In genomic region chrX:159072647-159073046, GRCm38 (mm10) we compare ENCODE assay signal across 19 mouse cellular contexts.
A peak's percentile ranks its signal among the peaks of the same experiment; 100 is the strongest.
DNase-seq lines count a peak whose midpoint lies in the region; ATAC-seq lines count a peak whose summit lies in the region.
"Had no signal": no experiment of that assay in that cellular context is flagged by ENCODE, and none has a peak within 500 bp of the region (broad histone marks: within the 10 kb centered on the region; RNA-seq: fewer than 3 reads in every experiment).

No protein-coding gene starts in this region.

- H3K9ac ChIP-seq in forebrain, embryonic 16.5 days (replicated peaks; ENCODE audit: low read depth, low read length): no peak overlapping the region
- H3K9ac ChIP-seq in forebrain, embryonic 13.5 days: no peak overlapping the region
- no peak overlapping the region for H3K9ac ChIP-seq in heart, embryonic 16.5 days (ENCODE audit: low read length)
- H3K9ac ChIP-seq in heart, embryonic 11.5 days (ENCODE audit: low read depth, low read length): no peak overlapping the region
- H3K9ac ChIP-seq: embryonic facial prominence, embryonic 13.5 days; heart, embryonic 12.5 days; hindbrain, embryonic 12.5 days; intestine, embryonic 15.5 days had no signal

- 35% methylated on average over 3 of the region's 3 CpGs for WGBS in forebrain, embryonic 16.5 days
- WGBS in forebrain, embryonic 13.5 days: 60% methylated on average over 3 of the region's 3 CpGs
- 39% methylated on average over 3 of the region's 3 CpGs for WGBS in heart, embryonic 16.5 days
- 61% methylated on average over 3 of the region's 3 CpGs for WGBS in heart, embryonic 11.5 days (ENCODE audit: insufficient replicate concordance)

- no peaks in the 10 kb centered on the region for H3K4me1 ChIP-seq in forebrain, embryonic 16.5 days (replicated peaks; ENCODE audit: control insufficient read depth, insufficient read depth, low read length)
- no peaks in the 10 kb centered on the region for H3K4me1 ChIP-seq in forebrain, embryonic 13.5 days
- peaks cover 5% of the 10 kb centered on the region for H3K4me1 ChIP-seq in heart, embryonic 16.5 days (ENCODE audit: control insufficient read depth, insufficient read depth, low read length)
- no peaks in the 10 kb centered on the region for H3K4me1 ChIP-seq in heart, embryonic 11.5 days (ENCODE audit: control insufficient read depth, insufficient read depth, low read length)
- H3K4me1 ChIP-seq: embryonic facial prominence, embryonic 13.5 days; heart, embryonic 12.5 days; hindbrain, embryonic 12.5 days; intestine, embryonic 15.5 days had no signal

- no peaks in the 10 kb centered on the region for H3K9me3 ChIP-seq in forebrain, embryonic 16.5 days (ENCODE audit: control insufficient read depth, low read length)
- no peaks in the 10 kb centered on the region for H3K9me3 ChIP-seq in forebrain, embryonic 13.5 days (replicated peaks)
- no peaks in the 10 kb centered on the region for H3K9me3 ChIP-seq in heart, embryonic 16.5 days (replicated peaks; ENCODE audit: control insufficient read depth, low read length)
- no peaks in the 10 kb centered on the region for H3K9me3 ChIP-seq in heart, embryonic 11.5 days (replicated peaks; ENCODE audit: control insufficient read depth, low read length)
- H3K9me3 ChIP-seq: embryonic facial prominence, embryonic 13.5 days; heart, embryonic 12.5 days; hindbrain, embryonic 12.5 days; intestine, embryonic 15.5 days had no signal

- no peaks in the 10 kb centered on the region for H3K36me3 ChIP-seq in forebrain, embryonic 16.5 days (ENCODE audit: control insufficient read depth, insufficient read depth)
- no peaks in the 10 kb centered on the region for H3K36me3 ChIP-seq in forebrain, embryonic 13.5 days (ENCODE audit: poor library complexity, severe bottlenecking)
- no peaks in the 10 kb centered on the region for H3K36me3 ChIP-seq in heart, embryonic 16.5 days (ENCODE audit: control insufficient read depth, insufficient read depth)
- no peaks in the 10 kb centered on the region for H3K36me3 ChIP-seq in heart, embryonic 11.5 days (ENCODE audit: control insufficient read depth, insufficient read depth, low read length)
- H3K36me3 ChIP-seq: embryonic facial prominence, embryonic 13.5 days; heart, embryonic 12.5 days; hindbrain, embryonic 12.5 days; intestine, embryonic 15.5 days had no signal

- no peaks in the 10 kb centered on the region for H3K27me3 ChIP-seq in forebrain, embryonic 16.5 days (replicated peaks; ENCODE audit: control insufficient read depth, insufficient read depth, low read length)
- H3K27me3 ChIP-seq in forebrain, embryonic 13.5 days: no peaks in the 10 kb centered on the region
- no peaks in the 10 kb centered on the region for H3K27me3 ChIP-seq in heart, embryonic 16.5 days (ENCODE audit: control insufficient read depth, insufficient read depth, low read length)
- H3K27me3 ChIP-seq in heart, embryonic 11.5 days (ENCODE audit: control insufficient read depth, insufficient read depth, low read length): no peaks in the 10 kb centered on the region
- H3K27me3 ChIP-seq: heart, embryonic 12.5 days; hindbrain, embryonic 12.5 days; intestine, embryonic 15.5 days had no signal

- ATAC-seq in forebrain, embryonic 16.5 days: peak; percentile 59
- ATAC-seq in forebrain, embryonic 13.5 days: no peak
- no peak for ATAC-seq in heart, embryonic 16.5 days (replicated peaks; ENCODE audit: extremely low read depth, insufficient read depth, low FRiP score)
- no peak for ATAC-seq in heart, embryonic 11.5 days (replicated peaks; ENCODE audit: insufficient number of reproducible peaks, low FRiP score, low TSS enrichment)
- ATAC-seq: forebrain, embryonic 14.5 days; intestine, embryonic 15.5 days had no signal

- no peak overlapping the region for H3K4me2 ChIP-seq in forebrain, embryonic 16.5 days (ENCODE audit: low read length)
- no peak overlapping the region for H3K4me2 ChIP-seq in forebrain, embryonic 13.5 days
- H3K4me2 ChIP-seq in heart, embryonic 16.5 days (ENCODE audit: low read depth, low read length): no peak overlapping the region
- no peak overlapping the region for H3K4me2 ChIP-seq in heart, embryonic 11.5 days
- H3K4me2 ChIP-seq: embryonic facial prominence, embryonic 13.5 days; heart, embryonic 12.5 days; hindbrain, embryonic 12.5 days; intestine, embryonic 15.5 days had no signal

- no peak overlapping the region for H3K4me3 ChIP-seq in forebrain, embryonic 16.5 days (replicated peaks; ENCODE audit: low read length)
- H3K4me3 ChIP-seq in forebrain, embryonic 13.5 days: no peak overlapping the region
- no peak overlapping the region for H3K4me3 ChIP-seq in heart, embryonic 16.5 days (ENCODE audit: low read length)
- no peak overlapping the region for H3K4me3 ChIP-seq in heart, embryonic 11.5 days (ENCODE audit: low read depth, low read length)
- H3K4me3 ChIP-seq: embryonic facial prominence, embryonic 13.5 days; heart, embryonic 12.5 days; hindbrain, embryonic 12.5 days; intestine, embryonic 15.5 days had no signal

- H3K27ac ChIP-seq in forebrain, embryonic 16.5 days (ENCODE audit: low read length): no peak overlapping the region
- no peak overlapping the region for H3K27ac ChIP-seq in forebrain, embryonic 13.5 days
- peak overlapping the region; percentile 65 for H3K27ac ChIP-seq in heart, embryonic 16.5 days (ENCODE audit: low read length)
- no peak overlapping the region for H3K27ac ChIP-seq in heart, embryonic 11.5 days (ENCODE audit: low read depth, low read length)
- H3K27ac ChIP-seq: embryonic facial prominence, embryonic 13.5 days; hindbrain, embryonic 12.5 days; intestine, embryonic 15.5 days had no signal

- peak; percentile 39 for DNase-seq in retina, postnatal 1 day
- no peak for DNase-seq in retina, embryonic 14.5 days (ENCODE audit: low spot score)
- no peak for DNase-seq in ovary, postnatal 36 days (ENCODE audit: low spot score)
- DNase-seq: adrenal gland, postnatal 10 days; cerebellum, adult 11 months; cerebellum, adult 8-10 months; gastrocnemius, postnatal 10 days; heart, adult 18-20 months; heart, postnatal 36 days; kidney, adult 18-20 months had no signal
